Mouse (Mus musculus) layer of hippocampus, postnatal 10 days (tissue): ENCODE data around the gene Cmklr1. TPM values are rescaled to one million over a fixed set of nuclear protein-coding genes. Genes with fewer than 3 reads are reported as not detected.
A peak's percentile ranks its signal among the peaks of the same experiment; 100 is the strongest.

ENCODE experiments used
- DNase-seq, 2 experiments: peaks; one replicate each; pipeline ENCODE4 v3.0.0; 2021; ENCODE audit warnings: low spot score in 2 of 2
- total RNA-seq, 2 experiments: library from RNA; stranded (reverse); gene quantifications; 2 replicates each; pipeline ENCODE4 v1.2.3; 2021

Cmklr1 gene
- total RNA-seq, 2 experiments from 2014 or later: 3.6 to 5.4 TPM

GRCm38 (mm10) chr5:113620999-113621398 is 29.2 kb downstream of the Cmklr1 start:
- DNase-seq: no peak

- DNase-seq: no peak
These were observed 30.0 kb downstream of the Cmklr1 start for GRCm38 (mm10) chr5:113620130-113620716.

GRCm38 (mm10) chr5:113619151-113619550 is 31.1 kb downstream of the Cmklr1 start:
- no peak for DNase-seq

GRCm38 (mm10) chr5:113618716-113619115 is 31.5 kb downstream of the Cmklr1 start:
- DNase-seq: no peak

- DNase-seq: no peak
These were observed 38.4 kb downstream of the Cmklr1 start for GRCm38 (mm10) chr5:113611771-113612233.

GRCm38 (mm10) chr5:113611131-113611530 is 39.1 kb downstream of the Cmklr1 start:
- DNase-seq: no peak

- DNase-seq: no peak
These were observed 39.7 kb downstream of the Cmklr1 start for GRCm38 (mm10) chr5:113610490-113610889.

- no peak for DNase-seq
These were observed 40.3 kb downstream of the Cmklr1 start for GRCm38 (mm10) chr5:113609891-113610290.

- DNase-seq: no peak
These were observed 41.7 kb downstream of the Cmklr1 start for GRCm38 (mm10) chr5:113608511-113608910.

- peak in 1 of 2 experiments; percentile 41 for DNase-seq
These were observed 42.2 kb downstream of the Cmklr1 start for GRCm38 (mm10) chr5:113607941-113608431.

GRCm38 (mm10) chr5:113606961-113607785 is 43.1 kb downstream of the Cmklr1 start:
- DNase-seq: no peak

- DNase-seq: no peak
These were observed 44.1 kb downstream of the Cmklr1 start for GRCm38 (mm10) chr5:113606121-113606520.

GRCm38 (mm10) chr5:113604758-113605157 is 45.5 kb downstream of the Cmklr1 start:
- no peak for DNase-seq

- no peak for DNase-seq
These were observed 46.8 kb downstream of the Cmklr1 start for GRCm38 (mm10) chr5:113603471-113603870.

- no peak for DNase-seq
These were observed 49.4 kb downstream of the Cmklr1 start for GRCm38 (mm10) chr5:113600803-113601202.

GRCm38 (mm10) chr5:113600181-113600580 is 50.0 kb downstream of the Cmklr1 start:
- no peak for DNase-seq

GRCm38 (mm10) chr5:113596780-113597353 is 53.4 kb downstream of the Cmklr1 start:
- no peak for DNase-seq

GRCm38 (mm10) chr5:113596252-113596651 is 54.0 kb downstream of the Cmklr1 start:
- DNase-seq: no peak

GRCm38 (mm10) chr5:113593911-113594705 is 56.1 kb downstream of the Cmklr1 start:
- no peak for DNase-seq

- peak; percentile 63 to 70 for DNase-seq
These were observed 58.4 kb downstream of the Cmklr1 start for GRCm38 (mm10) chr5:113591751-113592230.

GRCm38 (mm10) chr5:113591166-113591565 is 59.1 kb downstream of the Cmklr1 start:
- DNase-seq: no peak
